ENCODE assay signal across 18 mouse cellular contexts in genomic region chr19:56288436-56288835, GRCm38 (mm10). TPM values are rescaled to one million over a fixed set of nuclear protein-coding genes. Genes with fewer than 3 reads are reported as not detected.
DNase-seq lines count a peak whose midpoint lies in the region; ATAC-seq lines count a peak whose summit lies in the region.
"Had no signal": no experiment of that assay in that cellular context is flagged by ENCODE, and none has a peak within 500 bp of the region (broad histone marks: within the 10 kb centered on the region; RNA-seq: fewer than 3 reads in every experiment).

No protein-coding gene starts in this region.

- DNase-seq in brain, adult 2 months (ENCODE audit: low read depth, low spot score), result peak; percentile 15
- DNase-seq in kidney, adult 8-10 months, result peak; percentile 49
- peak; percentile 55 to 64 for DNase-seq in kidney, postnatal 36 days
- DNase-seq in retina, embryonic 14.5 days (ENCODE audit: low spot score), result peak; percentile 27
- DNase-seq in lung, postnatal 25 days (ENCODE audit: low spot score), result no peak
- no peak for DNase-seq in testis, postnatal 10 days (ENCODE audit: low spot score)
- DNase-seq in gastrocnemius, postnatal 10 days, result no peak
- DNase-seq: adrenal gland, postnatal 25 days; cerebellum, postnatal 25 days; gastrocnemius, postnatal 25 days; heart, postnatal 10 days; lung, postnatal 4 days; right cerebral cortex, postnatal 14 days; thymus, postnatal 36 days had no signal

- no peak for ATAC-seq in cerebellum, adult (ENCODE audit: insufficient number of reproducible peaks, low FRiP score, low TSS enrichment)

RNA-seq across cellular contexts. Expression of gene Habp2, which starts 1.5 kb away (rescaled TPM):
- under 1 TPM in 1 of 2 experiments, not detected in 1; 0.11 TPM for total RNA-seq in gastrocnemius, postnatal 10 days (2021)
- total RNA-seq: adrenal gland, postnatal 25 days; CH12.LX; gastrocnemius, postnatal 25 days; heart, postnatal 10 days; layer of hippocampus, adult 18-20 months; left cerebral cortex, postnatal 10 days had no signal

Comparison
In these comparisons a context has a peak if more than half of its experiments do, and no peak if none do; other contexts are left out.
1. DNase-seq: peak in brain, adult 2 months (single experiment), kidney, adult 8-10 months (2 of 2), kidney, postnatal 36 days (2 of 2) and retina, embryonic 14.5 days (single experiment); none in lung, postnatal 25 days (single experiment), testis, postnatal 10 days (single experiment) and gastrocnemius, postnatal 10 days (single experiment).